Mouse (Mus musculus) stomach, embryonic 16.5 days (tissue): ENCODE measurements around the gene Cfap52. TPM values are rescaled to one million over a fixed set of nuclear protein-coding genes. Genes with fewer than 3 reads are reported as not detected.

Experiments used
- ATAC-seq: fragments of 200-750 bp; cut with Nextera tagmentation; 2 replicates; pipeline ENCODE4 v1.8.0; 2017; ENCODE audit warnings: moderate number of reproducible peaks, moderate TSS enrichment; ENCODE audit not compliant: insufficient read depth, low FRiP score
- H3K27ac ChIP-seq: fragments of 300-500 bp; sonication (generic); 2 replicates; pipeline ENCODE4 v1.5.1; 2014; ENCODE audit warnings: low read length
- H3K27me3 ChIP-seq: fragments of 300-500 bp; sonication (generic); 2 replicates; pipeline ENCODE4 v1.6.1; 2014; ENCODE audit warnings: low read length, control low read depth, mixed read lengths; ENCODE audit not compliant: control insufficient read depth, insufficient read depth
- H3K36me3 ChIP-seq: fragments of 300-500 bp; sonication (generic); 2 replicates; pipeline ENCODE4 v1.6.1; 2014; ENCODE audit warnings: low read length; ENCODE audit not compliant: control insufficient read depth, insufficient read depth
- H3K4me1 ChIP-seq: fragments of 300-500 bp; sonication (generic); 2 replicates; pipeline ENCODE4 v1.6.1; 2014; ENCODE audit warnings: low read length, control low read depth, mixed read lengths; ENCODE audit not compliant: control insufficient read depth, insufficient read depth
- H3K4me2 ChIP-seq: fragments of 300-500 bp; sonication (generic); 2 replicates; pipeline ENCODE4 v1.6.1; 2014; ENCODE audit warnings: low read depth, low read length, mixed read lengths
- H3K4me3 ChIP-seq: fragments of 300-500 bp; sonication (generic); replicated peaks from 2 replicates; pipeline ENCODE4 v1.5.1; 2014; ENCODE audit warnings: mild to moderate bottlenecking, low read length
- H3K9ac ChIP-seq: fragments of 300-500 bp; sonication (generic); 2 replicates; pipeline ENCODE4 v1.6.1; 2014; ENCODE audit warnings: low read length
- H3K9me3 ChIP-seq: fragments of 300-500 bp; sonication (generic); replicated peaks from 2 replicates; pipeline ENCODE4 v1.6.1; 2016; ENCODE audit warnings: low read length, control low read depth; ENCODE audit not compliant: control insufficient read depth
- WGBS: fragments of 180-500 bp; shearing (Covaris S2); extraction: QIAGEN DNeasy Blood & Tissue Kit; methylation state at CpG from one replicate; pipeline ENCODE4 v1.1.7; 2014; 5-methylcytosine and 5-hydroxymethylcytosine counted together
- polyA plus RNA-seq: library from polyadenylated mRNA; unstranded; fragments of >200 nt; fragmentation: Nextera tagmentation; extraction: Ambion mirVana; gene quantifications from 2 replicates; pipeline ENCODE4 v1.2.1, GENCODE M21; 2015

The Cfap52 gene
- polyA plus RNA-seq = 0.83 and 1.0 TPM in 2 replicates

DNA sequence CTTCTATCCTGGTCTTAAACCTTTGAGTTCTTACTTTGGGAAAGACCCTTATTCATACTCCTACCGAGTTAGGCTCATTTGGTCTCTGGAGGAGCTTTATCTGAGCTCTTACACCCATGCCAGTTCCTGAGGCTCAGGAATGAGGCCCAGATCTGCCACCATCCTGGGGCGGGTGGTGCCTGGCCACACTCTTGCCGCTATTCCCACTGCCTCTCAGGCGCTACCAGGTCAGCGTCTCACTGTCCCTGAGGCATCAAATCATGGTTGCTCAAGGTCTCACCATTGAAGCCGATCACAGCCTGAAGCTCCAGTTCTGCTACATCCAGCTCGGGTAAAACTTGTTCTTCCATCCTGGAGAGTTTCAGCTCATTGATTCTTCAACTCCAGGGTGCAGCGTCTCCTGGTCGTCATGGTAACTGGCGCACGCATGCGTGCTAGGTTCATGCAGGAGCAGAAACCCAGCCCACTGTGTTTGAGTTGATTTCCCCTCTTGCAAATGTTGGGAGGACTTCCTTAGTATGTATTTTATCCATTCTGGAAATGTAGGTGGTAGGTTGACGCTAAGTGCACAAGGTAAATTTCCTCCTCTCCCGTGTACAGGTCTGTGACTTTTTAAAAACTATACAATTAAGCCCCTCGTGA is at the start of gene Cfap52:
Gene Cfap52, minus strand, starts transcription at position 410 of the 642 bp plus-strand sequence.
- peak within 1 kb of the TSS; percentile 91 for H3K4me2 ChIP-seq
- H3K4me1 ChIP-seq = peaks cover 12% of the 10 kb centered on the region
- H3K9me3 ChIP-seq = no peaks in the 10 kb centered on the region
- H3K4me3 ChIP-seq = peak within 1 kb of the TSS; percentile 78
- peak; percentile 31; the same call in 1 of the 2 replicates for ATAC-seq
- peak within 1 kb of the TSS; percentile 82 for H3K9ac ChIP-seq
- peak within 1 kb of the TSS; percentile 46; the same call in 1 of the 2 replicates for H3K27ac ChIP-seq
- H3K36me3 ChIP-seq = no peaks in the 10 kb centered on the region
- 7% methylated on average over 15 of the region's 15 CpGs for WGBS
- no peaks in the 10 kb centered on the region for H3K27me3 ChIP-seq

DNA sequence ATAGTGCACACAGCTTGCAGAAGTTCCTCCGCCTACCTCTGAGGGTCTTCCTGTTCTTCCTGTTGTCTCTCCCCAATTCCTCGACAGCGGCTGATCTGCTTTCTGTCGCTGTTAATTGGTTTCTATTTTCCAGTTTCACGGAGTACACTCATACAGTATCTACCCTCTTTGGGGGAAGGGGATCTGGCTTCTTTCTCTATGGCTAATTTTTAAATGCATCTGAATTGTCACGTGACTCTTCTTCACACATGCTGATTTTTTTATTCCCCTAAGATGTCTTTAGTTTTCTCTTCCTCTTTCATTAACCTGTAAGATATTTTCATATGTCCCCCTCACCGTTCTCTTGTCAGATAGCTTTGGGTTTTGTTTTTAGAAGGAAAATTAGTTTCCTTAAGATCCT is 46.8 kb upstream of the Cfap52 start:
- no peak overlapping the region for H3K4me2 ChIP-seq
- H3K4me3 ChIP-seq = no peak overlapping the region
- no peaks in the 10 kb centered on the region for H3K27me3 ChIP-seq
- no peak overlapping the region for H3K27ac ChIP-seq
- H3K36me3 ChIP-seq = no peaks in the 10 kb centered on the region
- WGBS = 67% methylated on average over 7 of the region's 7 CpGs
- ATAC-seq = no peak
- H3K4me1 ChIP-seq = peaks cover 8% of the 10 kb centered on the region
- H3K9me3 ChIP-seq = no peaks in the 10 kb centered on the region
- H3K9ac ChIP-seq = no peak overlapping the region

DNA sequence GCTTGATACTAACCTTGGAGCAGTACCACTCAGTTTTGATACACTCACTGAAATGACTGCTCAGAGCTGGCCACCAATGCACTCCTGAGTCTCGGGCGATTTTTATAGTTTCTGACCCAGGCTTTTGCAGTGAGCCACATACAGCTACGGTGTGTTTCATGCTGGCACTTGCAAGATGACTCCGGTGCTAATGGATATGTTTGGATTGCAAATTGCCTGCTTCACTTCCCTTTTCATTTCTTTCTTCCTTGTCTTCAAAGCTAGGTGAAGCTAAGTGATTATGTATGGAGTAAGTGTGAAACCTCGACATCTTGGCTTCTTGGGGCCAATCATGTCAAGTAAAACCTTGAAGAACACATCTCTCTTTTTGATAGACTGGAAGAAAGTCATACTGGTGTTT is 43.9 kb upstream of the Cfap52 start:
- ATAC-seq = no peak
- H3K4me2 ChIP-seq = no peak overlapping the region

DNA sequence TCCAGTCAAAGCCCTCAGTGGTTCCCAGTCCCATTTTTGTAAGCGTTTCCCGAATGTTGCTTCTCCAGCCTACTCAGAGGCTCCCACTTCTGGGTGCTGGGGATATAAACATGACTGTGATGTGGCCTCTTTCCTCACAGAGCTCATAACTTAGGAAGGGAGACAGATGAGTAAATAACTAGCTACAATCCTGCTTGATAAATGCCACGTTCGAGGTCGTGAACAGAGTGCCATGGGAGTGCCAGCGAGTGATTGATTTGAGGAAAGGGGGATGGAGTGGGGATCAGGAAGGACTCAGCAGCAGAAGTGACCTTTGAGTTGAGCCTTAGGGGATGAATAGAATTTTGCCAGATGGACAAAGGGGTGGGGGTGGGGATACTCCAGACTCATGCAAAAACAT is 42.2 kb upstream of the Cfap52 start:
- no peaks in the 10 kb centered on the region for H3K27me3 ChIP-seq
- no peaks in the 10 kb centered on the region for H3K9me3 ChIP-seq
- peak overlapping the region; percentile 42; the same call in 1 of the 2 replicates for H3K27ac ChIP-seq
- H3K9ac ChIP-seq = no peak overlapping the region
- no peaks in the 10 kb centered on the region for H3K36me3 ChIP-seq
- H3K4me2 ChIP-seq = no peak overlapping the region
- peaks cover 20% of the 10 kb centered on the region for H3K4me1 ChIP-seq
- WGBS = 24% methylated on average over 6 of the region's 6 CpGs
- H3K4me3 ChIP-seq = no peak overlapping the region
- ATAC-seq = no peak

More for the DNA sequence above, 43.9 kb upstream of the Cfap52 start:
- Histone ChIP-seq H3K4me3 (no peak overlapping the region), H3K27me3 (no peaks in the 10 kb centered on the region), H3K9me3 (no peaks in the 10 kb centered on the region), H3K9ac (no peak overlapping the region), H3K27ac (no peak overlapping the region), H3K4me1 (peaks cover 20% of the 10 kb centered on the region), H3K36me3 (no peaks in the 10 kb centered on the region)
- WGBS = 62% methylated on average over 5 of the region's 5 CpGs

DNA sequence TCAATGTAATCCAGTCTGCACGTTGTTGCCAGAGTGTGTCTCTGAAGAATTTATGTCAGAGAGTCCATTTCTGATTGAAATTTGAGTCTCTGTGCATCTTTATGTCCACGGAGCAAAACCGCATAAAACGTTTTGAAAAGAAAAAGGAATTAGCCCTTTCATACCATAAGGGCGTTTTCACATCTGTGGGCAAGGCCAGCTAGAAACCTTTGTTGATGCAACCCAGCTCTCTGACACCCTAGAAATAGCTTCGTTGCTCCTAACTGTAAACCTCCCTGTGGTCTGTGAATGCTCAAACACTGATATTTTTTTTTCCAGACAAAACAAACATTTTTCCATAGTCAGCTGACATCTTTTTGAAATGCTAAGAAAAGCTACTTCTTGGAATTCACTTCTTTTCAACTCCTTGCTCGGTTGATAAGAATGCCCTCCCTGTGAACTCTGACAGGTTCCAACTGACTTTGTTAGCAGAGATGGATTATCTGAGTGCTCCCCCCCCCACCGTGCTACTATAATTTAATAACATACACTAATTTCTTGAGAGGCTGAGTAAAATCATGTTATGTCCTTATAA is 40.9 kb upstream of the Cfap52 start:
- ATAC-seq = no peak
- Histone ChIP-seq H3K9ac (peak overlapping the region; percentile 47; the same call in 1 of the 2 replicates), H3K27ac (peak overlapping the region; percentile 54; the same call in 1 of the 2 replicates), H3K27me3 (no peaks in the 10 kb centered on the region), H3K36me3 (no peaks in the 10 kb centered on the region), H3K4me2 (no peak overlapping the region), H3K9me3 (no peaks in the 10 kb centered on the region), H3K4me1 (peaks cover 20% of the 10 kb centered on the region), H3K4me3 (no peak overlapping the region)
- WGBS = 18% methylated on average over 8 of the region's 8 CpGs

DNA sequence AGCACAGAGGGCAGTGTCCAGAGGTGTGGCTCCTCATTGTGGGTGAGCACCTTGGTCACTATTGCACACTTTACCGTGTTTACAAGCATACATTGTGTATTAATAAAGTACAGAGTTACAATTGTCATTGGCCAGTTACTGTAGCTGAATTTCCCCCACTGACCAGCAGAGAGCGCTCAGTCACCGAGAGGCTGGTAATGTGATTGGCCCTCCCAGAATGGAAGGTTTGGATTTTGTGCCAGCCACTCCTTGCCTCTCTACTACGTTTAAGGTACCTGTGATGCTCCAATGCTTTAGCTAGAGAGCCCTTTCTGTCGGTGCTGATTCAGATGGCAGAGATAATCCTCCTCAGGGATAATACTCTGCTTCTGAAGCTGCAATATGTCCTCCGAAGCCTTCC is 38.7 kb upstream of the Cfap52 start:
- no peak overlapping the region; the same call in 1 of the 2 replicates for H3K27ac ChIP-seq
- H3K4me2 ChIP-seq = no peak overlapping the region
- H3K9ac ChIP-seq = no peak overlapping the region
- no peaks in the 10 kb centered on the region for H3K27me3 ChIP-seq
- H3K4me1 ChIP-seq = peaks cover 20% of the 10 kb centered on the region
- H3K36me3 ChIP-seq = no peaks in the 10 kb centered on the region
- H3K9me3 ChIP-seq = no peaks in the 10 kb centered on the region
- no peak for ATAC-seq
- 19% methylated on average over 6 of the region's 6 CpGs for WGBS
- no peak overlapping the region for H3K4me3 ChIP-seq

DNA sequence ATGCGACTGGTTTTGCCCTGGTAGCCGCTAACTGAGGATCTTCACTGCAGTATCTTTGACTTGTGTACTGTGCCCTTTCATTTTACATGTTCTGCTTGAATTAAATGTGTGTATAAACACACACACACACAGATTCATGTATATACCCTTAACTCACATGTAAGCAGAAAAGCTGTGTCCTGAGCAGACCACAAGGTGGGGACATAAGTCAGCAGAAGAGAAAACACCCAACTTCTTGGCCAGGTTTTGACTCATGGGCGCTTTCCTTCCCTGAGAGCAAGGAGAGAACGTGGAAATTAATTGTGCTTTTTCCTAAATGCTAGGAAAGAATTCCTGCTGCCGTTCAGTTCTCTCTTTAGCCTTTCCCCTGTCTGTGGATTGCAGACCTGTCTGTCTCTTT is 34.2 kb upstream of the Cfap52 start:
- H3K27me3 ChIP-seq = no peaks in the 10 kb centered on the region
- H3K36me3 ChIP-seq = no peaks in the 10 kb centered on the region
- H3K4me3 ChIP-seq = no peak overlapping the region
- no peak overlapping the region for H3K4me2 ChIP-seq
- no peak for ATAC-seq
- H3K4me1 ChIP-seq = peaks cover 2% of the 10 kb centered on the region; the same call in 1 of the 2 replicates
- 56% methylated on average over 5 of the region's 5 CpGs for WGBS
- no peaks in the 10 kb centered on the region for H3K9me3 ChIP-seq
- peak overlapping the region; percentile 63 for H3K27ac ChIP-seq
- no peak overlapping the region for H3K9ac ChIP-seq

DNA sequence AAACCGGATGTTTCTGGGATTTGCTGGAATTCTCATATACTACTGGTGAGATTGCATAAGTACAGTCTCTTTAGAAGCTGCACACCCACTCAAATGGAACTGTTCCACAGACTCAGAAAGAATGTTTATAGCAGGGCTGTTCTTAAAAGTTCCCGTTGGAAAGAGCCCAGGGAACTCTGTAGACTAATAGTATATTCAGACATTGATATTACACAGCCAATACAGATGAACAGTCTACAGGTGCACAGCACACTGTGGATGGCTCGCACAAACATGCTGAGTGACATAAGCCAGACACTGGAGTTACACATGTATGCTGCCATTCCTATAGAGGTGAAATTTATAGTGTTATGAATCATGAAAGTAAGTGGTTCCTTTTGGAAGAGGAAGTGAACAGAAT is 33.5 kb upstream of the Cfap52 start:
- no peaks in the 10 kb centered on the region for H3K36me3 ChIP-seq
- no peaks in the 10 kb centered on the region for H3K27me3 ChIP-seq
- H3K27ac ChIP-seq = peak overlapping the region; percentile 63; the same call in 1 of the 2 replicates
- no peaks in the 10 kb centered on the region for H3K9me3 ChIP-seq
- H3K9ac ChIP-seq = no peak overlapping the region
- peaks cover 2% of the 10 kb centered on the region; the same call in 1 of the 2 replicates for H3K4me1 ChIP-seq
- ATAC-seq = peak; percentile 86
- no peak overlapping the region for H3K4me3 ChIP-seq
- WGBS = 61% methylated on average over 3 of the region's 3 CpGs
- no peak overlapping the region for H3K4me2 ChIP-seq

DNA sequence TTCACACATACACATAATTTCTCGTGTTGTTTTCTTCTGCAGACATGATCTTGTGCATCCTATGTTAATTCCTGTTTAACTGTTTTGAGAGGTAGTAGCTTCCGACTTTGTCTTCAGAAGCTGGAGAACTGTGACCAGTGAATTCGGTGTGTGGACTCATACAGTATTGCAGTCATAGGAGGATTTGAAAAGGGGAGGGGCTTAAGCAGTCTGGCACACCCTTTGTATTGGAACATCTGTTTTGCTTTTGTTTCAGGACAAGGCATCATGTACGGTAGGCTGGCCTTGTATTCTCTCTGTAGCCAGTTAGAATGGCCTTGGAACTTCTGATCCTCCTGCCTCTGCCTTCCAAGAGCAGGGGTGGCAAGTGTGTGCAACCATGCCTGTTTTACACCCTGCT is 30.5 kb upstream of the Cfap52 start:
- 76% methylated on average over 4 of the region's 4 CpGs for WGBS
- Histone ChIP-seq H3K9ac (no peak overlapping the region), H3K4me2 (no peak overlapping the region), H3K4me3 (no peak overlapping the region), H3K36me3 (no peaks in the 10 kb centered on the region), H3K9me3 (no peaks in the 10 kb centered on the region), H3K4me1 (peaks cover 2% of the 10 kb centered on the region; the same call in 1 of the 2 replicates), H3K27ac (no peak overlapping the region), H3K27me3 (no peaks in the 10 kb centered on the region)
- ATAC-seq = no peak
